Mouse (Mus musculus): Measurements from ENCODE around the gene Aknad1. TPM values are rescaled to one million over a fixed set of nuclear protein-coding genes. Genes with fewer than 3 reads are reported as not detected.

The Aknad1 gene
- polyA plus RNA-seq, 1 experiment = 0.01 TPM

DNA sequence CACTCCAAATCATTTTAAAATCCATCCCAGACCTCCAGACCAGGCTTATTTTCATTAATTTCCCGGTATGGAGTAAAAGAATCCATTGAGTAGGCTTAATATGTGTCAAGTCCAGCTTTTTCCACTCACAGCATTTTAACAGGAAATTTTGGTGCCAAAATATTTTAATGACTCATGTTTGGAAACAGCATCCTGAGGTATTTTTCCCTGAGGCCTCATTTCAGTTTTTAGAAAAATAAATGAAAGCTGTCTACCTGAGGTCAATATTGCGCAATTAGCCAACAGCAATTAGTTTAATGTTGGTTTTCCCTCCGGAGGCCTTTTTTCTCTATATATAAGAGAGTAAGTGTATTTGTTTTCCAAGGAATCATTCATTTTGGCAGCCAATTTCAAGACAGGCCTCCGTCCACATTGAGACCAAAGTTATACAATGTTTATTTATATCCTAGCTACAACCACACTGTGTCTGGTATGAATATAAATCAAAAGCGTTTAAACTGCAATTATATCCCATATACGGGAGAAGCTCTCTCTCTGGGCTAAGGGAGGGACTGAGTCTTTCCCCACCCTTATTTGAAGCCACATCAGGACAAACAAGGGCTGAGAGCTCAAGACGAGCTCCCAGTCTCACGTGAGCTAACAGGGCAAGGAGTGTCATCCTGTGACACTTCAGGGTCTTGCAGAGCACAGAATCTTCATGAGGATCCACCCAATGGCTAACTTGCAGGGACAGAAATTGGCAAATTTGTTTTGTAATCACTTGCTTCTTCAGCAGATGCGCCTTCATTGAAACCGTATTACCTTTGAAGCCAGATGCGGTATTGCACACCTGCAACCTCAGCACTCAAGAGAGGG, 20.3 kb downstream of the Aknad1 start:
- peaks cover 4% of the 10 kb centered on the region; the same call in 1 of the 2 replicates for H3K36me3 ChIP-seq (ENCODE audit: control insufficient read depth)
- no peak overlapping the region for H3K4me3 ChIP-seq (replicated peaks)
- no peak for TF ChIP-seq TAL1 (IDR thresholded peaks at IDR 0.05; ENCODE audit: low read length)
- no peak for TF ChIP-seq GATA1 (IDR thresholded peaks at IDR 0.05; ENCODE audit: low read length)
- no peaks in the 10 kb centered on the region for H3K9me3 ChIP-seq (ENCODE audit: control insufficient read depth, low read length)
- peaks cover 14% of the 10 kb centered on the region for H3K27me3 ChIP-seq (ENCODE audit: control insufficient read depth)
- H3K4me1 ChIP-seq (ENCODE audit: control insufficient read depth) = peaks cover 33% of the 10 kb centered on the region

- peaks cover 6% of the 10 kb centered on the region for H3K4me1 ChIP-seq (ENCODE audit: control insufficient read depth)
- H3K27me3 ChIP-seq (ENCODE audit: control insufficient read depth) = peaks cover 31% of the 10 kb centered on the region
- H3K9me3 ChIP-seq (ENCODE audit: control insufficient read depth, low read length) = no peaks in the 10 kb centered on the region
- H3K36me3 ChIP-seq (ENCODE audit: control insufficient read depth) = peaks cover 2% of the 10 kb centered on the region; the same call in 1 of the 2 replicates
- H3K4me3 ChIP-seq (replicated peaks) = no peak overlapping the region
- TF ChIP-seq TAL1 (IDR thresholded peaks at IDR 0.05; ENCODE audit: low read length) (no peak), GATA1 (IDR thresholded peaks at IDR 0.05; ENCODE audit: low read length) (no peak)
Measured at GRCm38 (mm10) chr3:108762597-108763111, 23.2 kb downstream of the Aknad1 start.

- Histone ChIP-seq H3K36me3 (ENCODE audit: control insufficient read depth) (no peaks in the 10 kb centered on the region), H3K9me3 (ENCODE audit: control insufficient read depth, low read length) (no peaks in the 10 kb centered on the region), H3K4me3 (replicated peaks) (no peak overlapping the region), H3K4me1 (ENCODE audit: control insufficient read depth) (peaks cover 4% of the 10 kb centered on the region), H3K27me3 (ENCODE audit: control insufficient read depth) (peaks cover 35% of the 10 kb centered on the region)
- TF ChIP-seq GATA1 (IDR thresholded peaks at IDR 0.05; ENCODE audit: low read length) = no peak
Measured at GRCm38 (mm10) chr3:108763691-108764090, 24.2 kb downstream of the Aknad1 start.

DNA sequence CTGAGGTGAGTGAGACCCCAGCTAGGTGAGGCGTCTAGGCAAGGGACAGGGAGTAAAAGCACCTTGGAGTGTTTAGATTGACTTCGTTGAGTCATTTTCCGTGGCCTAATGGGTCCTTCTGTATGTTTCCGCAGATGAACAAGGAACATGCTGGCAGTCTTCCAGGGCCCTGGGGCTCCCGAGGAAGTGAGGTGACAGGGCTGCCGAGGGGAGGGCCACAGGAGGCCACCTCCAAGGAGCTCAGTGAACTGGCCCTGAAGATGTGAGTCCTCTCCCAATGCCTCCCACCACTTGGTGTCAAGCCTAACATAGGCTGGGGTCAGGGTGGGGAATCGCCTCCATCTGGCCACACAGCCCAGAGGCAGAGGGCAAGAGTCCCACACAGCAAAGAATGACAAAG, 25.5 kb downstream of the Aknad1 start:
- H3K27me3 ChIP-seq (ENCODE audit: control insufficient read depth) = peaks cover 35% of the 10 kb centered on the region
- peaks cover 4% of the 10 kb centered on the region; the same call in 1 of the 2 replicates for H3K4me1 ChIP-seq (ENCODE audit: control insufficient read depth)
- no peak for TF ChIP-seq GATA1 (IDR thresholded peaks at IDR 0.05; ENCODE audit: low read length)
- TF ChIP-seq TAL1 (IDR thresholded peaks at IDR 0.05; ENCODE audit: low read length) = no peak
- H3K36me3 ChIP-seq (ENCODE audit: control insufficient read depth) = no peaks in the 10 kb centered on the region
- no peak overlapping the region for H3K4me3 ChIP-seq (replicated peaks)
- H3K9me3 ChIP-seq (ENCODE audit: control insufficient read depth, low read length) = no peaks in the 10 kb centered on the region

DNA sequence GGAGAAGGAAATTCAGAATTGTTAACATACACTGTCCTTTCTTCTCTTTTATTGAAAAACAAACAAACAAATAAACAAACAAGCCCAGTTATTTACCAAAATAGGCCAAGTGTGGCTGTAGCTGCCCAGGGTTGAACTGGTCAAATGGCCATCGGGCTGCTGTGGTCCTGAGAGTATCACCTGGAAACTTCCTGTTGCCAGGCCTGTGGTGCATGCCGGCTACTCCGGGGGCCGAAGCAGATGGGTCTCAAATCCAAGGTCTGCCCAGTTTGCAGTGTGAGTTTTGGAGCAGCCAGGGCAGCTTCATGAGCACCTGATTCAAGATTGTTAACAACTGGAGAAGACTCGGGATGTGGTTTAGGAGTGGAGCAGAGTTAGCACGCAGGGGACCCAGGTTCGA, 26.0 kb downstream of the Aknad1 start:
- Histone ChIP-seq H3K9me3 (ENCODE audit: control insufficient read depth, low read length) (no peaks in the 10 kb centered on the region), H3K27me3 (ENCODE audit: control insufficient read depth) (peaks cover 35% of the 10 kb centered on the region), H3K36me3 (ENCODE audit: control insufficient read depth) (no peaks in the 10 kb centered on the region), H3K4me1 (ENCODE audit: control insufficient read depth) (peaks cover 6% of the 10 kb centered on the region), H3K4me3 (replicated peaks) (no peak overlapping the region)
- TF ChIP-seq GATA1 (IDR thresholded peaks at IDR 0.05; ENCODE audit: low read length) = no peak
- TF ChIP-seq TAL1 (IDR thresholded peaks at IDR 0.05; ENCODE audit: low read length) = no peak

GRCm38 (mm10) chr3:108766943-108767342, 27.5 kb downstream of the Aknad1 start:
- H3K27me3 ChIP-seq (ENCODE audit: control insufficient read depth) = peaks cover 33% of the 10 kb centered on the region

DNA sequence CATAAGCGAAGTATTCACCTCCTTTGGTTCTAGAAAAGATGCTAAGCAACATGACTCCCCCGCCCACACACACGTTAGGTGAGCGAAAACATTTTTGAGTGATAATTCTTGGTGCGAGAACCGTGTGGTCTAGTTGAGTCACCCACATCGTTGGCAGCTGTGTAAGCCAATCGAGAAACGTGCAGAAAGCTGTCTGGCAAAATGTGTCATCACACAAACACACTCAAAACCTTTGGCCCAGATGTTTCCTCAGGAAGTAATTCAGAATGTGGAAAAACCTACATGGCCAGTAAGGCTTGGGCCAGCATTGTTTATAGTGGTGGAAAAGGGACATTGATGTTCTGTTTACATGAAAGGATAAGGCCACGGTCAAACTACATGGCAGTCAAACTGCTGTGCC, 28.0 kb downstream of the Aknad1 start:
- TF ChIP-seq GATA1 (IDR thresholded peaks at IDR 0.05; ENCODE audit: low read length) (no peak), TAL1 (IDR thresholded peaks at IDR 0.05; ENCODE audit: low read length) (no peak)
- H3K36me3 ChIP-seq (ENCODE audit: control insufficient read depth) = no peaks in the 10 kb centered on the region
- peaks cover 8% of the 10 kb centered on the region for H3K4me1 ChIP-seq (ENCODE audit: control insufficient read depth)
- no peak overlapping the region for H3K4me3 ChIP-seq (replicated peaks)
- peaks cover 31% of the 10 kb centered on the region for H3K27me3 ChIP-seq (ENCODE audit: control insufficient read depth)
- no peaks in the 10 kb centered on the region for H3K9me3 ChIP-seq (ENCODE audit: control insufficient read depth, low read length)

More at GRCm38 (mm10) chr3:108766943-108767342, 27.5 kb downstream of the Aknad1 start:
- H3K4me1 ChIP-seq (ENCODE audit: control insufficient read depth) = peaks cover 9% of the 10 kb centered on the region
- H3K36me3 ChIP-seq (ENCODE audit: control insufficient read depth) = no peaks in the 10 kb centered on the region
- no peaks in the 10 kb centered on the region for H3K9me3 ChIP-seq (ENCODE audit: control insufficient read depth, low read length)
- no peak overlapping the region for H3K4me3 ChIP-seq (replicated peaks)
- no peak for TF ChIP-seq GATA1 (IDR thresholded peaks at IDR 0.05; ENCODE audit: low read length)
- TF ChIP-seq TAL1 (IDR thresholded peaks at IDR 0.05; ENCODE audit: low read length) = no peak

- TF ChIP-seq GATA1 (IDR thresholded peaks at IDR 0.05; ENCODE audit: low read length) = no peak
- no peak for TF ChIP-seq TAL1 (IDR thresholded peaks at IDR 0.05; ENCODE audit: low read length)
- Histone ChIP-seq H3K27me3 (ENCODE audit: control insufficient read depth) (peaks cover 21% of the 10 kb centered on the region), H3K36me3 (ENCODE audit: control insufficient read depth) (no peaks in the 10 kb centered on the region), H3K9me3 (ENCODE audit: control insufficient read depth, low read length) (no peaks in the 10 kb centered on the region), H3K4me3 (replicated peaks) (no peak overlapping the region), H3K4me1 (ENCODE audit: control insufficient read depth) (peaks cover 11% of the 10 kb centered on the region)
Measured at GRCm38 (mm10) chr3:108769547-108769946, 30.1 kb downstream of the Aknad1 start.

DNA sequence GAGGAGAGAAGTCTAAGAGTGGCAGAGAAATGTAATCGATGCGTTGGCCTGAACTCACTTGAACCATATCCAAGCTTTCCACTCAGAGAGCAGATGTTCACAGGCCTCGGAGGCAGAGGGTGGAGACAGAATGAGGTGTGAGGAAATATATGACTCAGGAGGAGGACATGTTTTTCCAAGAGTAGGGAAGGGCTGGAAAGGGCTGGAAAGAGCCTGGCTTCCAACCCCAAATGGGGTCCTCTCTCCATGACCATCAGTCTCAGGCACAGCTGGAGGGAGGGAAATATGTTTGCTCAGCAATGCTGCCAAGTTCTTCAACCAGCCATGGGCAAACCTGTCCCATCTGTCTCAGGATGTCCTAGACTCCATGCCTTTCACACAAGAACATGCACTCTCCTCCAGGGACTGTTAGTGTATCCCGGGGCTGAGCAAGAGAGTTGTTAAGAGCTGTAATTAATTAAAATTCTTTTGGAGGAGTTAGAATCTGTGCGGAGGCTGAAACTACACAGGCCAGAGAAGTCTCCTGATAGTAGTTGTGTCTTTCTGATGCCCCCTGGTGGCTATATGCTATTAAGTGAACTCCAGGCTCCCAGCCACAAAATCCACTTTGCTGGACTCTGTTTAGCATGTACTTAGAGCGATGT, 31.4 kb downstream of the Aknad1 start:
- Histone ChIP-seq H3K27me3 (ENCODE audit: control insufficient read depth) (peaks cover 12% of the 10 kb centered on the region), H3K4me1 (ENCODE audit: control insufficient read depth) (peaks cover 11% of the 10 kb centered on the region), H3K9me3 (ENCODE audit: control insufficient read depth, low read length) (no peaks in the 10 kb centered on the region), H3K4me3 (replicated peaks) (no peak overlapping the region), H3K36me3 (ENCODE audit: control insufficient read depth) (no peaks in the 10 kb centered on the region)
- no peak for TF ChIP-seq TAL1 (IDR thresholded peaks at IDR 0.05; ENCODE audit: low read length)
